Mouse (Mus musculus) ES-E14 (cell line): Measurements from ENCODE around the gene Zfp605.

Experiments
- CHD2 ChIP-seq: IDR thresholded peaks from 2 replicates; pipeline ENCODE4 v1.6.1; 2014; ENCODE audit warnings: mild to moderate bottlenecking, low read depth, low read length, inconsistent platforms
- HCFC1 ChIP-seq: IDR thresholded peaks from 2 replicates; pipeline ENCODE4 v1.6.1; 2012; ENCODE audit warnings: low read length, inconsistent platforms, borderline replicate concordance; ENCODE audit not compliant: insufficient read depth
- ZC3H11A ChIP-seq: IDR thresholded peaks from 2 replicates; pipeline ENCODE4 v1.6.1; 2012; ENCODE audit warnings: low read depth, mild to moderate bottlenecking, inconsistent platforms, low read length, borderline replicate concordance
- ZNF384 ChIP-seq: IDR thresholded peaks from 2 replicates; pipeline ENCODE4 v1.6.1; 2012; ENCODE audit warnings: low read depth, low read length, inconsistent platforms

- no peak for TF ChIP-seq CHD2
- TF ChIP-seq ZNF384: no peak
- TF ChIP-seq HCFC1: no peak
- TF ChIP-seq ZC3H11A: no peak
These were observed 7.5 kb upstream of the Zfp605 start for GRCm38 (mm10) chr5:110102429-110102828.
